Mouse (Mus musculus): ENCODE measurements around the gene S100a7a. TPM values are rescaled to one million over a fixed set of nuclear protein-coding genes. Genes with fewer than 3 reads are reported as not detected.

Gene S100a7a
- total RNA-seq, 2 experiments from 2014 or later, result 0.27 TPM; not detected in 1

- intact Hi-C loops (cut with DNase I), result no loop called here
- no peak for DNase-seq
These were observed 39.7 kb downstream of the S100a7a start for GRCm38 (mm10) chr3:90693496-90693895.

GRCm38 (mm10) chr3:90695613-90696012 is 41.8 kb downstream of the S100a7a start, which contains the start of gene S100a9:
TSS of gene S100a9 (minus strand) at chr3:90695721.
- intact Hi-C loops (cut with DNase I), result no loop called here
- no peak for DNase-seq

GRCm38 (mm10) chr3:90702244-90702643 is 48.4 kb downstream of the S100a7a start:
- intact Hi-C loops (cut with DNase I), result no loop called here

More at GRCm38 (mm10) chr3:90702244-90702643, 48.4 kb downstream of the S100a7a start:
- DNase-seq, result no peak

Other genes starting within 250 kb of the S100a7a start
- 10 to 100 TPM; 23.7 to 27.9 TPM for gene Ints3, start 220.4 kb upstream of the S100a7a start, total RNA-seq (2021)
- 10 to 100 TPM; 19.9 to 21.3 TPM for gene Npr1, start 188.2 kb upstream of the S100a7a start, total RNA-seq (2021)
- gene Ilf2, start 177.9 kb upstream of the S100a7a start, total RNA-seq (2021), result 10 to 100 TPM; 29.6 to 32.2 TPM
- gene Snapin, start 163.0 kb upstream of the S100a7a start, total RNA-seq (2021), result 10 to 100 TPM; 61.0 to 71.3 TPM
- 100 to 1,000 TPM in 1 of 2 experiments, 10 to 100 TPM in 1; 92.7 to 106 TPM for gene Chtop, start 144.5 kb upstream of the S100a7a start, total RNA-seq (2021)
- 100 to 1,000 TPM; 897 to 921 TPM for gene S100a1, start 139.6 kb upstream of the S100a7a start, total RNA-seq (2021)
- 10 to 100 TPM; 31.2 to 32.1 TPM for gene S100a13, start 139.6 kb upstream of the S100a7a start, total RNA-seq (2021)
- under 1 TPM; 0.46 to 0.53 TPM for gene S100a14, start 127.2 kb upstream of the S100a7a start, total RNA-seq (2021)
- gene S100a16, start 116.8 kb upstream of the S100a7a start, total RNA-seq (2021), result 10 to 100 TPM; 64.0 to 66.5 TPM
- not detected for gene S100a3, start 93.4 kb upstream of the S100a7a start, total RNA-seq (2021)
- gene S100a2, start 63.8 kb upstream of the S100a7a start, total RNA-seq (2021), result not detected
- not detected for gene Gm42674, start 52.1 kb upstream of the S100a7a start, total RNA-seq (2021)
- gene S100a4, start 50.2 kb upstream of the S100a7a start, total RNA-seq (2021), result 10 to 100 TPM; 10.1 to 14.2 TPM
- not detected for gene S100a5, start 45.5 kb upstream of the S100a7a start, total RNA-seq (2021)
- 10 to 100 TPM; 71.6 to 89.7 TPM for gene S100a6, start 41.1 kb upstream of the S100a7a start, total RNA-seq (2021)
- 1 to 10 TPM; 2.4 to 3.3 TPM for gene S100a8, start 15.0 kb downstream of the S100a7a start, total RNA-seq (2021)
- gene S100a9, start 41.7 kb downstream of the S100a7a start, total RNA-seq (2021), result 1 to 10 TPM; 3.1 to 4.4 TPM
- not detected for gene Pglyrp4, start 72.9 kb downstream of the S100a7a start, total RNA-seq (2021)
- gene Gm5849, start 123.9 kb downstream of the S100a7a start, total RNA-seq (2021), result not detected

Data from heart, postnatal 36 days (tissue).